Mouse (Mus musculus): ENCODE data around the gene Slc2a5.
A peak's percentile ranks its signal among the peaks of the same experiment; 100 is the strongest.

Gene Slc2a5

DNA sequence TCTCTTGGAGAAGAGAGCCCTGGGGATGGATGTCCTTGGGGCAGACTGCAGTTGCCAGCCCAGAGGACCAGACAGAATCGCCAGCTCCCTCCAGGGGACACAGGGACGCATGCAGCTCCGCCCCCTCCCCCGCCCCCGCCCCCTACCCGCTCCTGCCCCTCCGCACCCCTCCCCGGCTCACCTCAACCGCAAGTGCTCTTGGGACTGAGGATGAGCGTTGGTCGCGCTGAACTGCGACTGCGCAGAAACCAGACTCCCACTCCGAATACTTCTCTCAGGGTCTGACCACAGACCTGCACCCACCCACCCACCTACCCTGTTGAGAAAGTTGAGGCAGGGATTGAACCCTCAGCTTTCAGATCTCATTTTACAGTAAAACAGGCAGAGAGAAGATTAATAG is at the start of gene Slc2a5:
Gene Slc2a5 (plus strand): TSS at position 229 of the 400 bp plus-strand sequence.
- no peak for DNase-seq

DNA sequence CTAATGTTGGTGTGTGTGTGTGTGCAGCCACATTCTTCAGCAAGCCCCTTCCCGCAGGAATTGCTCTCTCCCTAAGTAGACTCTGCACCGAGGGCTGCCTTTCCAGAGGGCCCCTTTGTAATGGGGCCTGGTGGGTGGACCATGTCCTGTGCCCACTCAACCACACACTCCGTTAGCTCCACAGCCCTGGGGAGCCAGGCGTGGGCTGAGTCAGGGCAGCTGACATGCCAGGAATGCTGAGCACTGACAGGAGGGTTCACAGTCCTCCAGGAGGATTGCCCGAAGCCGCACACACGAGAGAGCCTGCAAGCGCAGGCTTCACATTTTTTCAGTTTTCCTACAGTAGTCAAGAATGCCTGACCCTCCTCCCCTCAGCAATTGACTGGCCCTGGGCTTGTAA is 48.9 kb upstream of the Slc2a5 start:
- DNase-seq = no peak

DNA sequence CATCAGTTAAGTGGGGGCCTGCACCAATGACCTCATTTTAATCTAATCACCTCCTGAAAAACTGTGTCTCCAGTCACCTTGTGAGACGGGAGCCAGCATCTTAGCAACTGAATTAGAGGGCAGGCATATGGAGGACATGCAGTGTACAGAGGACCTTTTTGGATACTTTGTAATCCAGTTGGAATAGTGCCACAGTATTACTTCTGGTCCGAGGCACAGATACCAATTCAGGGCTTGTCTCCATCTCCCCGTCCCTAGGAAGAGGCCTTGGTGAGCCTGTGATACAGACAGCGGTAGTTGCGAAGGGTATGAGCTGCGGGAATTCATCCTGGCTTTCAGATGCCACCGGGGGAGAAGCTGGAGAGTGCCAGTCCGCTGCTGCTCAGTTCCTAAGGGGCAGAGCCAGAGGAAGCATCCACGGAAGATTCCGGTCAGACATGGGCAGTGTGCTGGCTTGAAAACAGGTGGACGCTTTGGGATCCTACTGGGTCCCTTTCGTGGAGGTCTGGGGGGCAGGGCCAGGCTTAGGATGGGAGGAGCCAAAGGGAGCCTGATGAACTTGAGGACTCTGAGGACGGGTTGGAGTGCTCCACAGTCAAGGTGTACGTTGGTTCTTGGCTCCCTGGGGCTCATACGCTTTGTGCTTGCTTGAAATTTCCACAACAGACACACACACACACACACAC is 46.5 kb upstream of the Slc2a5 start:
- DNase-seq = peak in 1 of 2 experiments; percentile 18

DNA sequence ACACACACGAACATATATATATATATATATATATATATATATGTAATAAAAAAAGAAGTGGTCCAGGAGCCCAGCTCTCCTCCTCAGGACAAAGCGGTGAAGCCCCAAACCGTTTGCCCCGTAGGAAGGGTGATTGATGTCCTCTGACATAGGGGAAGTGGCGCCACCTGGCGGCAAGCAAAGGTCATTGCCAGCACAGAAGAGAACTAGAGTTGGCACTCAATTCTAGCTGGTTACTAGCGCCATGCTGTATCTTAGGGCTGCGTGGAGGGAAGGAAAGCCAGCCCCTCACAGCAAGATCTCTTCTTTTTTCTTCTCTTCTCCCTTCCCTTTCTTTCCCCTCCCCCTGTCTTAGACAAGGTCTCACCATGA is 46.0 kb upstream of the Slc2a5 start:
- DNase-seq = peak; percentile 42 to 60

DNA sequence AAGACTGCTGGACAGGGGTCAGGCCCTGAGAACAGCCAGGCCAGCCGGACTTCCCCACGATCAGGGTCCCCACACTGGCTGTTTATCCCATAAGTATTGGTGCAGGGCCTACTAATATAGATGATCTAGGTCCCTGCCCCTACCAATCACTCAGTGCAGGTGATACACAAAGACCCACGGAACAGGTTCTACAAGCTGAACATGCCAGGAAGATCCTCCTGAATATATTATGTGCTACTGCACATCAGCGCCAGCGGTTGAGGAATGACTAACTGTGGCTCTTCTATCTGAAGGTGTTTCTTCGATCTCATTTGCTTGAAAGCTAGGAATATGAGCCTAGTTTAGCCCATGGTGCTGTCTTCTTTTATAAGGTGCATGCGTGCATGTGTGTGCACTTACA is 43.7 kb upstream of the Slc2a5 start:
- no peak for DNase-seq

DNA sequence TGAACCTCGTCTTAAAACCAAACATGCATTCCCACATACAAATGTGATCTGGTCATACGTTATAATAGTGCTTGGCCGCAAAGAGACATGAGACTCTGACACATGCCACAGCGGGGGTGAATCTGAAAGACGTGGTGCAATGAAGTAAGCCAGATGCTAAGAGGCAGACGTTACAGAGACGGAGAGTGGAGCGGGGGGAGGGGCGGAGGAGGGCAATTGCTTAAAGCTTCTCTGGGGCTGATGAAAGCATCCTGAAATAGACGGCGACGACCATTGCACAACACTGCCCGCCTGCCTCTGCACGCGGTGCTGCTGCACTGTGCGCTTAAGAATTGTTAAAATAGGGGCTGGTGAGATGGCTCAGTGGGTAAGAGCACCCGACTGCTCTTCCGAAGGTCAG is 42.9 kb upstream of the Slc2a5 start:
- no peak for DNase-seq

DNA sequence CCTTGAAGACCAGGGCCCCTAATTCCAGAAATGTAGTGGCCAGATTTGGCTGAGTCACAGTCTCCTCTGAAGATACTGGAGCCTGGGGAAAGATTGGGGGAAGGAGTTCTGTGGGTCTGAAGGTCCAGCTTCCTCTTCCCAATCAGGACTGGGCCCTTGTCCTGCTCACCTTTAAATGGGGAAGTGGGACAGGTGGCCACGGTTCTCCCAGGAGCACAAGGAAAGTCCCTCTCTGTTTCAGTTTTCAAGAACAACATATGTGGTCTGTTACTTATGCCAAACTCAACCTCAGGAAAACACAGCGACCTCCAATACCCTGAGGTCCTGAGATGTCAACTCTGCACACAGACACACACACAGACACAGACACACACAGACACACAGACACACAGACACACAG is 40.4 kb upstream of the Slc2a5 start:
- DNase-seq = no peak

DNA sequence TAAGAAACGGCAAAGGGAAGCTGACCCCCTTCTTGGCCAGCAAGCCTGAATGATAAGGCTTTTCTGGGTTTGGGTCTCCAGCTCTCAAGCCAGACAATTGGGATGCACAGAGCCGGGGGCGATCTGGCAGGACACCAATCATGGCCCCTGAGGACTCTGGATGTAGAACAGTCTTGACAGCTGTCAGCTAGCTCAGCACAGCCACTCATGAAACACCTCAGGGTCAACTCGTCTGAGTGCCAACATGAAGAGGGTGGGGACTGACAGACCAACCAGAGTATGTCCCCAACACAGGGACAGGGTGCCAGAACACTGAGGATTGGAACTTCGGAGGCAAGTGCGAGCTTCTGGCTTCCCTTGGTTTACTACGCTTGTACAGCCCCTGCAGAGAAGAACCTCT is 39.8 kb upstream of the Slc2a5 start:
- no peak for DNase-seq

DNA sequence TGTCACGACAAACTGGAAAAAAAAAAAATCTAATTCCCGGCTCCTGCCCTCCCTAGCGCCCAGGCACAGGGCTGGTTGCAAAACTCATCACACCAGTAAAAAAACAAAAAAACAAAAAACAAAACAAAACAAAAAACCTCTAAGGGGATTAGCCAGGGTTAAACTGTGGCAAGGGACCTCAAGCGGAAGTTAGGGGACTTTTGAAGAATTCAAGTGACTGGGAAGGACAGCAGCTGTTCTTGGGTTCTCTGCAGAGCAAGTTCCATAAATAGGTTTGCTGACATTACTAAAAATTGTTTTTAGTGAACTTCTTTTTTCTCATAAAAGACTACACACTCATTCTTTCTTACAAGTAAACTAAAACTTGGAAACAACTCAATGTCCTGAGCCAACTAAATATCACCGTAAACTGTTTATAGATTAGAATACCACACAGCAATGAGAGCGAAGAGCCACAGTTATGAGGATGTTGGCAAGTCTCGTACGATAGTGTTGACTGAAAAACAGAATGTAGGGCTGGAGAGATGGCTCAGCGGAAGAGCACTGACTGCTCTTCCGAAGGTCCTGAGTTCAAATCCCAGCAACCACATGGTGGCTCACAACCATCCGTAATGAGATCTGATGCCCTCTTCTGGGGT is 38.6 kb upstream of the Slc2a5 start:
- no peak for DNase-seq

DNA sequence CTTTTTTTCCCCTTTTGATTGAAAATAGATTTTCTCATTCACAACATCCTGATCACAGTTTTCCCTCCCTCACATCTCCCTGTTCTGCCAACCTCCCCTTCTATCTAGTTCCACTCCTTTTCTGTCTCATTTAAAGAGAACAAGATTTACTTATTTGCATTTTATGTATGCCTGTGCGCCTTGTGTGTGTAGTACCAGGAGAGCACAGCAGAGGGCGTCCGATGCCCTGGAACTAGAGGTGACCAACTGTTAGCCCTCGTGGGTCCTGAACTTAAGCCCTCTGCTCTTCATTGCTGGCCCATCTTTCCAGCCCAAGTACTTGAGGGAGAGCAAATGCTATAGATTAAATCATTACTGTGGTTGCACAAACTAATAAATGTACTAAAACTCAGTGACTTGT is 33.7 kb upstream of the Slc2a5 start:
- DNase-seq = no peak

DNA sequence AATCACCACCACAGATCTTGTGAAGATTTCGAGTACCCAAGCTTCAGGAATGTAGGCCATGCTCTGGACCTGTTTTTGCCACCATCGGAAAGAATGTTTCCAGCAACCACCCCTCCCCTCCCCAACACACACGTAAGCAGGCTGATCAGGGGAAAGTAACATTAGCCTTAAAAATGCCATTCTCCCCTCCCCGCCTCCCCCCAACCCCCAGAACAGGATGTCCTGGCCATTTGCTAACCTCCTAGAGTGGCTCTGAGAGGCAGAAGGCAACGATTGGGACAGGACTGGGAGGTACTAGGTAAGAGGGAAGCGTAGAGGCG is 32.3 kb upstream of the Slc2a5 start:
- DNase-seq = no peak

DNA sequence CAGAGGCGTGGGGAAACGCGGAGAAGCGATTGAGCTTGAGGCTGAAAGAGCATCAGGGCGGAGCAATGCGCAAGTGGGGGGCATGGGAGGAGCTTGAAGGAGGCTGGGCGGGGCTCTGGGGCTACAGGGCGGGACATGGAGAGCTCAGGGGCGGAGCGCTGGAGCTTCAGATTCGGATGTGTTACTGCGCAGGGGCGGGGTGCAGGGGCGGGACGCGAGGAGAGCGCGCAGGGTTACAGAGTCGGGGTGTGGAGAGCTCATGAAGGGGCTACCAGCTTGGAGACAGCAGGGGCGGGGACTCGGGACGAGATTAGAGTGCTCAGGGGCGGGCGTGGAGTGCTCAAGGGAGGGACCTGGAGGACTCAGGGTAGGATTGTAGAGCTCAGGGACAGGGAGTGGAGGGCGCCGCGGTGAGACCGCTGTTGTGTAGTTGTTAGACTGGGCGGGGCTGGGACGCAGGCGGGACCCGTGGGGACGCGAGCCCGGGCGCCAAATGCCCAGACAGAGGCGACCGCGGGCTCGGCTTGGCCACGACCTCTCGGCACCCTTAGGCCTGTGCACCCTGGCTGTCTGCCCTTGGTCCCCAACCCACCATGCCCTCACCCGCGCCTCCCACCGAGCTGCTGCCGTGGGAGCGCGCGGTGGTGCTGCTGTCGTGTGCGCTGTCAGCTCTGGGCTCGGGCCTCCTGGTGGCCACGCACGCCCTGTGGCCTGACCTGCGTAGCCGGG is 31.8 kb upstream of the Slc2a5 start, which contains the start of gene Gpr157:
Gene Gpr157 (plus strand): TSS at position 205 of the 729 bp plus-strand sequence.
- DNase-seq = peak; percentile 81 to 86

DNA sequence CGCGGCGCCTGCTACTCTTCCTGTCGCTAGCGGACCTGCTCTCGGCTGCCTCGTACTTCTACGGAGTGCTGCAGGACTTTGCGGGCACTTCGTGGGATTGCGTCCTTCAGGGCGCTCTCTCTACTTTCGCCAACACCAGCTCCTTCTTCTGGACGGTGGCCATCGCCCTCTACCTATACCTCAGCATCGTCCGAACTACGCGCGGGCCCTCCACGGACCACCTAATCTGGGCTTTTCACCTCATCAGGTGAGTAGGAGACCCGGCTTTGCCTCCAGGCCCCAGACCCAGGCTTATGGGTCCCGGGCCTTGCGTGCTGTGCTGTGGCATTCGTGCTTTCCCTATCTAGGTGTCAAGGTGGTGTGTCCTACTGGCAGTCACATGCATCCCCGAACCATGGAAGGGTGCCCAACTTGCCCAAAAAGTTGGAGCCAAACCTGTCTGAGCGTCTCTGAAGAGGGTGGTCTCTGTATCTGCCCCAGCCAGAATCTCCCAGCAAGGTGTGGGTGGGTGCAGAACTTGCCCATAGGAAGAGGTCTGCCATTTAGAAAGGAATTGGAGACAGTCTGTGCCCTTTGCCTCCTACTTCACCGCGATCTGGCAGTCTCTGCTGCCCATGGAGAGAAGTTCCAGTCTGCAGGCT is 31.1 kb upstream of the Slc2a5 start:
- DNase-seq = peak in 1 of 2 experiments; percentile 42

DNA sequence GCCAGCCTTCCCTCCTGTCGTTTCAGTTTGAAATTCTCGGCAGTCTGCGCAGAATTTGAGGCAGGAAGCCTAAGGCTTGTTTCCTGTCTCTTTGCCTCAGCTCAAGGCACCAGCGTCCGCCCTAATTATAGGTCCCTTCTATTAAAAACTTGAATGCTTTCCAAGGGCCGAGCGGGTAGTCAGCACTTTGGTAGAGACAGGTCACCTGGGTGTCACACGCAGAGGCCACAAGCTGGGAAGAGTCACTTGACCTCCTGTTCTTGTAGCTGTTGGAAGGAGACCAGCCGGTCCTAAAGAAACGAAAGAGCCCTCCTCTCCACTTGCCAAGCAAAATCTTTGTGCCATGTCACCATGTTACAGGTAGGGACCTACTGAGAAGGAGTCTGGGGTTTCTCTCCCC is 30.0 kb upstream of the Slc2a5 start:
- DNase-seq = peak in 1 of 2 experiments; percentile 28

DNA sequence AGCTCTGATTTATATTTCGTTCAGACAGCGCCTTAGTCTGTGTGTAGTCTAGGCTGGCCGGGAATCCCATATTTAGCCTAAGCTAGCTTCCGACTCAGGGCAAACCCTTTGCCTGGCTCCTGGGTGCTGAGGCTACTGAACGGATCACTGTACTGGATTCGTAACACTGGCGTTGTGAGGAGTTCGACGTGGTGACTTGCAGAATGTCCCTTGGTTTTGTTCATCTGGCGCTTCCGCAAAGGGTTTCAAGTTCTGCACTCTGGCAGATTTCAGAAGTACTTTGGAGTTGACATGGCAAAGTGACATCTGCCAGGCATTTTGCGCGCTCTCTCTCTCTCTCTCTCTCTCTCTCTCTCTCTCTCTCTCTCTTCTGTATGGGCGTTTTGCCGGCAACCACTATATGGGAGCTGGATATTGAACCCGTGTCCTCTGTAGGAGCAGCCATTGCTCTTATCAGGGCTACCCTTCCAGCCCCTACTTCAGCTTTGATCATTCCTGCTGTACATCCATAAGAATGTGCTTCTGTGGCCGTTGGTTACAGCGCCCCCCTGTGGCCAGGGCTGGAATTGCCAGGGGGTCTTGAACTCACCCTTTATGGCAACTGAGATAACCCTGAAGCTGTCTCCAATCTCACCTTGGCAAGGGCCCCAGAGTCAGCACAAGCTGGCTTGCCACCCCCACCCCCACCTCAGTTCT is 27.0 kb upstream of the Slc2a5 start:
- DNase-seq = peak; percentile 35 to 41

DNA sequence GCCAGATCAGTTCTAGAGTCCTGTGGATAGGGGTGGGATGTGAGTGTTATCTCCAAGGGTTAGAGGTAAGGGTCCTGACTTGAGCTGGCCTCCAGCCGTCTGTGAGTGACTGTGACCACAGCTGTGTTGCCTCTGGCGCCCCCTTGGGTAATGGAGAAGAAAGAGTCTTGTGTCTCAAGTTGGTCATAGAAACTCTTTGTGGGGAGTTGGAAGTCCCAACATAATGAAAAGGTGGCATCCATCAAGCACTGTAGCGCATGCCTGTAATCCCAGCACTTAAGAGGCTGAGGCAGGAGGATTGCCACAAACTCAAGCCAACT is 26.5 kb upstream of the Slc2a5 start:
- DNase-seq = no peak

DNA sequence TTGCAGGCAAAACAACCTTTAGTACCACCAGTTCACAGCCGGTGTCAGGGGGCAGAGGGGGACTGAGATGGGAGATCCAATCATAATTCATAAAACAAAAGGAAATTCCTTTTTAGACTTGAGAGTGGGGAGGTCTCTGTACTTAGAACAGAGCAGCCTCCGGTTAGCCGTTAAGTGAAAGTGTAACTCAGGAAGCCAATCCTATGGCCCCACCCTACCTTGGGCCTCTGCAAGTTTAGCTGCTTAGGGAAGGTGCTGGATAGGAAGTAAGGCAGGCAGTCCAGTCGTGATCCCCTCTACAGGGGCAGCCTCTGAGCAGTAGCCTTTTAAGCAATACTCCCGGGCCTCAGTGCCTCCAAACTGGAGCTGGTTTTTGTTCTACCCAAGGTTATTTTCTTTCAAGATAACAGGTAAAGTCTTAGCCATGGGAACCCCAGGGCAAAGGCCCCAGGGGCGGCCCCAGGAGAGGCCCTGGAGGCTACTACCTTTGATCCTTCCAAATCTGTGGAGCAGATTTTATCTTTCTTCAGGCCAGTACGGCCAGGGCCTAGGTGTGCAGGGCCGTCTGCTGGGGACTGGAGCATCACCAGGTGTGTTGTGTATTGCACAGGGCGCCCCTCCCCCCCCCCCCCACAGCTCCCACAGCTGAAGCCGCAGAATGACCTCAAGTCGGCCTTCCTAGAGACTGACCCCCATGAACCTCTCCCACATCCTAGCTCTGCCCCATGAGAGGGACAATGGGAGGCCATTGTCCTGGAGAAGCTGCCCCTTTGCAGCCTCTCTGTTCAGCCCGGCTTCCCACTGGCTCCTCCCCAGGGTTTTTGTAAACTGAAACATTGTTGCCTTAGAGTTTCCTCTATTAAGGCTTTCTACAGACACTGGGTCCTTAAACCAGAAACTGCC is 25.3 kb upstream of the Slc2a5 start:
- DNase-seq = no peak

DNA sequence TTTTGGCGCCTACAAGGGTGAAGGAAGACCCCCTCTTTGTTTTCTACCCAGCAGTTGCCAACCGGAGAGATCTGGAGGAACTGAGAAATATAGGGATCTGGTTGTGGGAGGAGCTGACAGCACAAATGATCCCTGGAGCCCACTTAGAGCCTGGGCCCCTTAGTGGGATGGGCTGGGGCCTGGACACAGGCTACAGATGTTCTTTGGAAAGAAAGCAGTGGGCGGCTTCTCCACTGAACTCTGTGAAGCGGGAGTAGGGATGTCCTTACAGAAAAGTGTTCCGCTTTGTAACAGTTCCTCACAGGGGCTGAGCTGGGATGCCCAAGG is 24.7 kb upstream of the Slc2a5 start:
- DNase-seq = no peak

DNA sequence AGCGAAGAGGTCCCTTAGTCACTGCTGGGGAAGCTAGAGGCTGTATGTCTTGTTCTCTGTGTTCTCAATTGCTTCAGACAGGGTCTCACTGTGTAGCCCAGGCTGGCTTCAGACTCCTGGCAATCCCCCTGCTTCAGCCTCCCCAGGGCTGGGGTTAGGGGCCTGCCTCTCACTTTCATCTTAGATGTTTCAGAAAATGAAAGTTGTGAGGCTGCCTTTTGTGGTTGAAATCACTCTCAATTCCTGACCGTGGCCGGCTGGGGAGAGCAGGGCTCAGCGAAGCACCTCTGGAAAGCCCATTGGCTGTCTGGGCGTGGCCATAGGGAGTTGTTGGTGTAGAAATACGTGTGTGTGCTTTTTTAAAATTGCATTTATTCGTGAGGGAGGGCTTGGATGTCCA is 22.8 kb upstream of the Slc2a5 start:
- DNase-seq = no peak

DNA sequence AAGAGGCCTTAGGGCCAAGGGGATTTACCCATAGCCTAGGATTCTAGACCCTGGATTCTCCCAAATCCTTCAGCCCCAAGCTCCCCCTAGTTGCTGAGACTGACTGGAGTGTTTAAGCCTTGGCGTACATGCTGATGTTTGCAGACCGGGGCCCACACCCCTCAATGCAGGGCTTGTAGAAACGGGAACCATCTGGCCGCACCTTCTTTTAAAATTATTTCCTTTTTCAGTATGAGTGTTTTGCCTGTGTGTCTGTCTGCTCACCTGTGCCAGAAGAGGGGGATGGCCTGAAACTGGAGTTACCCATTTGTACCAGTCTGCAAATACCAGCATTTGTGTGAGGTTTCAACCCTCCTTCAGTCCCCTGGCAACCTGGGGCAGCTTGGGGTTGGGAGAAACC is 21.2 kb upstream of the Slc2a5 start:
- DNase-seq = no peak

DNA sequence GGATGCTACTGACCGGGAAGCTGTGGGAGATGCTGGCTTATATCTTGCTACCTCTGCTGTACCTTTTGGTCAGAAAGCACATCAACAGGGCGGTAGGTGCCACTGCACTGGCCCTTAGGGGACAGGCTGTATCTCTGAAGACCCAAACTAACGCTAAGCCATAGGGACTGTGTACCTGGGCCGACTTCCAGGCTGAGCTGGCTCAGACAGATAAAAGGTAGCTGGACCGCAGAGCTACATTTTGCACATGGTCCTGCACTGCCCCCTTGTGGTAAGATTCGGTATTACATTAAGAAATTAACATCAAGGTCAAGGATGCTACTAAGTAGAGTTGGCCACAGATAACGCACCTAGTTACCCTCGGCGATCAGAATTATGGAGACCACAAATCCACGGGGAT is 20.2 kb upstream of the Slc2a5 start:
- peak; percentile 73 to 81 for DNase-seq

DNA sequence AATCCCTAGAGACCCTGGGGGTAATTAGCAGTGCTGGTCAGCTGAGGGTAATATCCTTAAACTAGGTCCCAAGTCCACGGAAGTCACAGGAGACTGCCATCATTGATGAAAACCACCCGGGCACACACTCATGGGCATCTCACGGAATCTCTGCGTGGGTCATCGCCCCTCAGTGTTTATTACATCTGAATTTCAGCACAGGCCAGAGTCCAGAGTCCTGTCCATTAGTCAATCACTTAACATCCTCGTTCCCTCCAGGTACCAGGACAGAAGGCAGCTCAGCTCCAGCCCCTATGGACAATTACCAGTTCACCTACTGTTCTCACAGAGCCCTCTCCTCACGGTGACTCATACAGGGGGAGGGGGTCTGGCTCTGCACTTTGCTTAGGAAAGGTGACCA is 16.3 kb upstream of the Slc2a5 start:
- DNase-seq = no peak
